Mouse (Mus musculus) liver, embryonic 15.5 days (tissue): Measurements from ENCODE around the gene Gsc2. TPM values are rescaled to one million over a fixed set of nuclear protein-coding genes. Genes with fewer than 3 reads are reported as not detected.

Experiments
- ATAC-seq: fragments of 200-750 bp; cut with Nextera tagmentation; 2 replicates; pipeline ENCODE4 v1.8.0; 2017; ENCODE audit warnings: moderate number of reproducible peaks, mild to moderate bottlenecking, moderate library complexity; ENCODE audit not compliant: insufficient read depth
- H3K27ac ChIP-seq: fragments of 300-500 bp; sonication (generic); replicated peaks from 2 replicates; pipeline ENCODE4 v1.5.1; 2015; ENCODE audit warnings: mild to moderate bottlenecking, inconsistent platforms
- H3K27me3 ChIP-seq: fragments of 300-500 bp; sonication (generic); 2 replicates; pipeline ENCODE4 v1.6.1; 2015; ENCODE audit warnings: mild to moderate bottlenecking, inconsistent platforms
- H3K36me3 ChIP-seq: fragments of 300-500 bp; sonication (generic); replicated peaks from 2 replicates; pipeline ENCODE4 v1.6.1; 2015; ENCODE audit warnings: moderate library complexity, mild to moderate bottlenecking, inconsistent platforms
- H3K4me1 ChIP-seq: fragments of 300-500 bp; sonication (generic); replicated peaks from 2 replicates; pipeline ENCODE4 v1.6.1; 2015; ENCODE audit warnings: inconsistent platforms
- H3K4me2 ChIP-seq: fragments of 300-500 bp; sonication (generic); 2 replicates; pipeline ENCODE4 v1.6.1; 2015; ENCODE audit warnings: moderate library complexity, mild to moderate bottlenecking, inconsistent platforms
- H3K4me3 ChIP-seq: fragments of 300-500 bp; sonication (generic); replicated peaks from 2 replicates; pipeline ENCODE4 v1.5.1; 2015; ENCODE audit warnings: mild to moderate bottlenecking, inconsistent platforms
- H3K9ac ChIP-seq: fragments of 300-500 bp; sonication (generic); 2 replicates; pipeline ENCODE4 v1.6.1; 2015; ENCODE audit warnings: moderate library complexity, mild to moderate bottlenecking, inconsistent platforms
- H3K9me3 ChIP-seq: fragments of 300-500 bp; sonication (generic); replicated peaks from 2 replicates; pipeline ENCODE4 v1.6.1; 2016; ENCODE audit warnings: inconsistent platforms
- WGBS: fragments of 180-500 bp; shearing (Covaris S2); methylation state at CpG from one replicate; pipeline ENCODE4 v1.1.7; 2015; ENCODE audit warnings: mixed read lengths; ENCODE audit not compliant: insufficient replicate concordance; 5-methylcytosine and 5-hydroxymethylcytosine counted together
- polyA plus RNA-seq: library from polyadenylated mRNA; unstranded; fragments of >200 nt; fragmentation: Nextera tagmentation; extraction: Ambion mirVana; gene quantifications from 2 replicates; pipeline ENCODE4 v1.2.1, GENCODE M21; 2015

The Gsc2 gene
- polyA plus RNA-seq, 1 experiment from 2014 or later, result not detected

DNA sequence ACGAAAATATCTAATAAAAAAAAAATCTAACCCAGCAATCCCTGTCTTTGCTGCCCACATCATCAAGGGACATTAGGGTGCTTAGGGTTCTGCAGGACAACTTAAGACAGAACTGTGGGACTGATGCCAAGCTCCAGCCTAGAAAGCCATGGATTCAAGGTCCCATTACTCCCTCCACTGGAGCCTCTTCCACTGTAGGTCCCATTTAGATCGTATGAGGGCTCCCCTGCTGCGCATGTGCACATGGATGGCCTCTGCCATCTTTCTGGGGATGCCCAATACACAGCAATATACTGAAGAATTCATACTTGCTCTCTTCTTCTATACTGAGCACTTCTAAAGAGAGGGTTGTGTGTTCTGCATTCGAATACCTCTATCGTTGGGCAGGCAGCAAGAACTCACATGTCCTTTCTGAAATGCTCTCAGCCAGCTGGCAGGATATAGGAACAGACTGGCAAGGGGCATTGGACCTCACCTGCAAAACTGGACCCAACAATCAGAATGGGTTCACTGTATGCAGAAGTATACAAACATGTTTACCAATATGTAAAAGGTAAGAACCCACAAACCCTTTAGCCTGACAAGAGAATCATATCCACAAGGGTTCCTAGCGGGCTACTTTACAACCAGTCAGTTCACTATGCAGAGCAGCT, 25.0 kb downstream of the Gsc2 start:
- Histone ChIP-seq H3K27me3 (no peaks in the 10 kb centered on the region), H3K27ac (peak overlapping the region; percentile 91; the same call in 1 of the 2 replicates), H3K4me2 (peak overlapping the region; percentile 87), H3K36me3 (0 out of 2 replicates have a peak, but pooled peaks cover 2% of the 10 kb centered on the region), H3K9me3 (no peaks in the 10 kb centered on the region), H3K4me1 (peaks cover 36% of the 10 kb centered on the region), H3K9ac (peak overlapping the region; percentile 97; the same call in 1 of the 2 replicates), H3K4me3 (peak overlapping the region; percentile 99)
- ATAC-seq, result no peak
- WGBS, result 76% methylated on average over 6 of the region's 6 CpGs

GRCm38 (mm10) chr16:17884116-17884515, 30.7 kb downstream of the Gsc2 start:
- Histone ChIP-seq H3K4me3 (no peak overlapping the region), H3K9ac (no peak overlapping the region), H3K36me3 (peaks cover 20% of the 10 kb centered on the region; the same call in 1 of the 2 replicates), H3K4me2 (no peak overlapping the region), H3K27ac (no peak overlapping the region), H3K4me1 (peaks cover 38% of the 10 kb centered on the region), H3K9me3 (no peaks in the 10 kb centered on the region), H3K27me3 (no peaks in the 10 kb centered on the region)
- no peak for ATAC-seq
- 76% methylated on average over 6 of the region's 6 CpGs for WGBS

DNA sequence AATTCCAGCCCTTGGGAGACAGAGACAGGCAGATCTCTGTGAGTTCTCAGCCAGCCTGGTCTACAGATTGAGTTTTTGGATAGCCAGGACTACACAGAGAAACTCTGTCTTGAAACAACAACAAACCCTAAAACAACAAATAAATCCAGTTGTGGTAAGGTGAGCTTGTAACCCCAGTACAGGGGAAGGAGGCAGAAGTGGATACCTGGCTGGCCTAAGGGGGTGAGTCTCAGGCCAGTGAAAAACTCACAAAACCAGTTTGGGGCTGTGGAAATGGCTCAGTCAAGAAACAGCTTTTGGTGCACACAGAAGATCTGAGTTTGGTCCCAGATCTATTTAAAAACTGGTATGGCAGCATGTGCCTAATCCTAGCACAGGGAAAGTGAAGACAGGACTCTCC, 32.7 kb downstream of the Gsc2 start:
- H3K27ac ChIP-seq, result no peak overlapping the region
- H3K27me3 ChIP-seq, result no peaks in the 10 kb centered on the region
- H3K4me1 ChIP-seq, result peaks cover 38% of the 10 kb centered on the region
- no peak overlapping the region for H3K4me3 ChIP-seq
- no peak overlapping the region for H3K4me2 ChIP-seq
- ATAC-seq, result no peak
- peaks cover 20% of the 10 kb centered on the region; the same call in 1 of the 2 replicates for H3K36me3 ChIP-seq
- H3K9ac ChIP-seq, result no peak overlapping the region
- H3K9me3 ChIP-seq, result no peaks in the 10 kb centered on the region

- Histone ChIP-seq H3K4me1 (peaks cover 33% of the 10 kb centered on the region), H3K9ac (no peak overlapping the region), H3K4me2 (no peak overlapping the region), H3K36me3 (peaks cover 22% of the 10 kb centered on the region; the same call in 1 of the 2 replicates), H3K4me3 (no peak overlapping the region), H3K9me3 (no peaks in the 10 kb centered on the region), H3K27me3 (no peaks in the 10 kb centered on the region), H3K27ac (no peak overlapping the region)
- no peak for ATAC-seq
- 77% methylated on average over 4 of the region's 4 CpGs for WGBS
These were observed 35.3 kb downstream of the Gsc2 start for GRCm38 (mm10) chr16:17879571-17879970.

- H3K4me1 ChIP-seq, result peaks cover 54% of the 10 kb centered on the region
- no peak for ATAC-seq
- H3K27ac ChIP-seq, result no peak overlapping the region
- no peaks in the 10 kb centered on the region for H3K27me3 ChIP-seq
- H3K4me2 ChIP-seq, result no peak overlapping the region
- WGBS, result 76% methylated on average over 1 of the region's 1 CpGs
- peaks cover 15% of the 10 kb centered on the region for H3K36me3 ChIP-seq
- no peak overlapping the region for H3K9ac ChIP-seq
- H3K4me3 ChIP-seq, result no peak overlapping the region
- H3K9me3 ChIP-seq, result no peaks in the 10 kb centered on the region
These were observed 38.8 kb downstream of the Gsc2 start for GRCm38 (mm10) chr16:17876096-17876495.

DNA sequence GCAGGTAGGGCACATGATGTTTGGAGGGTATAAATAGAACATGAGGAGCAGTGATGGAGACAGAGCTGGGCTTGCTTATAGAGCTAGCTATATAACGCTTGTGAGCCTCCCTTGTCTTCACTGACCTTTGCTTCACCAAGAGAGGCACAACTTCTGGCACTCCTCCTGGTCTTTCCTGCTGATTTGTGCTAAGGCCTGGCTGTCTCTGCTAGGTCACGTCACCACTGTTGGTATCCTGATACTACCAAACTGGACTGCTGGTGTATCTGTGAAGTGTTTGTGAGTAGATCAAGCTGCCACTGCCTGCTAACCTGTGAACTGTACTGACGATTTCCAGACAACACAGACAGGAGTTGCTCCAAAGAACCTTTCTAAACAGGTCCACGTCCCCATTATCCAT, 39.7 kb downstream of the Gsc2 start:
- H3K27me3 ChIP-seq, result no peaks in the 10 kb centered on the region
- peaks cover 21% of the 10 kb centered on the region for H3K36me3 ChIP-seq
- no peak overlapping the region for H3K4me3 ChIP-seq
- ATAC-seq, result no peak
- H3K4me1 ChIP-seq, result peaks cover 56% of the 10 kb centered on the region
- 76% methylated on average over 4 of the region's 4 CpGs for WGBS
- no peak overlapping the region for H3K27ac ChIP-seq
- no peak overlapping the region for H3K4me2 ChIP-seq
- no peaks in the 10 kb centered on the region for H3K9me3 ChIP-seq
- H3K9ac ChIP-seq, result no peak overlapping the region

GRCm38 (mm10) chr16:17872995-17873394, 41.9 kb downstream of the Gsc2 start:
- Histone ChIP-seq H3K4me3 (no peak overlapping the region), H3K4me2 (peak overlapping the region; percentile 8; the same call in 1 of the 2 replicates), H3K4me1 (peaks cover 54% of the 10 kb centered on the region), H3K27me3 (no peaks in the 10 kb centered on the region), H3K9ac (no peak overlapping the region), H3K36me3 (peaks cover 27% of the 10 kb centered on the region), H3K27ac (no peak overlapping the region), H3K9me3 (no peaks in the 10 kb centered on the region)
- peak; percentile 33; the same call in 1 of the 2 replicates for ATAC-seq
- 13% methylated on average over 4 of the region's 4 CpGs for WGBS

GRCm38 (mm10) chr16:17871248-17871647, 43.6 kb downstream of the Gsc2 start:
- 30% methylated on average over 5 of the region's 5 CpGs for WGBS
- H3K4me1 ChIP-seq, result peaks cover 55% of the 10 kb centered on the region
- no peak overlapping the region for H3K4me2 ChIP-seq
- ATAC-seq, result peak; percentile 64
- H3K27ac ChIP-seq, result no peak overlapping the region
- no peak overlapping the region for H3K4me3 ChIP-seq
- H3K27me3 ChIP-seq, result no peaks in the 10 kb centered on the region
- H3K36me3 ChIP-seq, result peaks cover 27% of the 10 kb centered on the region
- H3K9ac ChIP-seq, result 0 out of 2 replicates have a peak overlapping the region, but pooled peaks have one; percentile 7
- no peaks in the 10 kb centered on the region for H3K9me3 ChIP-seq

- H3K4me1 ChIP-seq, result peaks cover 13% of the 10 kb centered on the region
- peaks cover 20% of the 10 kb centered on the region for H3K36me3 ChIP-seq
- H3K27me3 ChIP-seq, result no peaks in the 10 kb centered on the region
- WGBS, result 53% methylated on average over 6 of the region's 6 CpGs
- H3K4me3 ChIP-seq, result no peak overlapping the region
- H3K4me2 ChIP-seq, result no peak overlapping the region
- H3K27ac ChIP-seq, result no peak overlapping the region
- H3K9me3 ChIP-seq, result no peaks in the 10 kb centered on the region
- H3K9ac ChIP-seq, result no peak overlapping the region
- no peak for ATAC-seq
These were observed 49.1 kb downstream of the Gsc2 start for GRCm38 (mm10) chr16:17865770-17866169.

DNA sequence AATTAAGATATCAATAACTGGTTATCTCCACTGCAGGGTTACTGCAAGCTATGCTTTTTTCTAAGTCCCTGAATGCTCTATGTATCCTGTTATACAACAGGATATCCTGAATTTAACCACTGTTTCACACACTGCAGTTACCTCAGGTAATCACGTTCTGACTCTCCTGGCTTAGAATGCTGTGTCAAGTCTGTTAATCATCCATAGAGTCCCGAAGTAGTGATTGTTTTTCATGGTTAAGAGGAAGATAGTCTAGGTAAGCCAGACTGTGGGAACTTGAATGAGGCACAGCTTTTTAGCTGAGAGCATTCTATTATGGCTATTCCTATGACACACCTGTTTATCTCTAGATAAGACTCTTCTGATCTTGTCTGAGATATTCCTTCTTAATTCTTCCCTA, 49.6 kb downstream of the Gsc2 start:
- H3K4me1 ChIP-seq, result peaks cover 8% of the 10 kb centered on the region
- H3K9me3 ChIP-seq, result no peaks in the 10 kb centered on the region
- no peak overlapping the region for H3K4me2 ChIP-seq
- H3K9ac ChIP-seq, result no peak overlapping the region
- H3K27me3 ChIP-seq, result no peaks in the 10 kb centered on the region
- WGBS, result 52% methylated on average over 2 of the region's 2 CpGs
- ATAC-seq, result no peak
- peaks cover 20% of the 10 kb centered on the region for H3K36me3 ChIP-seq
- no peak overlapping the region for H3K4me3 ChIP-seq
- no peak overlapping the region for H3K27ac ChIP-seq
